Mouse (Mus musculus) cerebellum, adult 18-20 months (tissue): ENCODE measurements around the gene Smim11.
A peak's percentile ranks its signal among the peaks of the same experiment; 100 is the strongest.

Experiments
- DNase-seq, 2 experiments: peaks; one replicate each; pipeline ENCODE4 v3.0.0; 2021

The Smim11 gene

DNA sequence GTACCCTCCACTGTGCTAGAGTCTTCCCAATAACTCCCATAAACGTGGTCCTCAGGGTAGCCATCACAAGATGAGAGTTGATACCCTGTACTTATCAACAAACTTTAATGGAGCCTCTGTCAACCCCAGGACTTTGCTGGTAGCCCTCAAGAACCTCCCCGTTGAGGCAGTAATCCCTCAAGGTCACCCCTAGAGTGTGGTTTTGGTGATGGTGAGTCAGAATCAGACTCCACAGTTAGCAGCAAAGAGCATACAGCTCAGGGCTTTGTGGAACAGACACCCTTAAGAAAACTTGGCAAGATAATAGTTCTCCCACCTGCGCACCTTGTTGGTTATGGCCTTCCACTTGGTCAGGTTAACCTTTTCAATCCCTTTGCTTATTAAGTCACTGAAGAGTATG, 19.3 kb downstream of the Smim11 start:
- no peak for DNase-seq

GRCm38 (mm10) chr16:92321341-92321740, 20.3 kb downstream of the Smim11 start, which contains the start of gene Fam243:
Gene Fam243 (minus strand): TSS chr16:92321441.
- DNase-seq: no peak

DNA sequence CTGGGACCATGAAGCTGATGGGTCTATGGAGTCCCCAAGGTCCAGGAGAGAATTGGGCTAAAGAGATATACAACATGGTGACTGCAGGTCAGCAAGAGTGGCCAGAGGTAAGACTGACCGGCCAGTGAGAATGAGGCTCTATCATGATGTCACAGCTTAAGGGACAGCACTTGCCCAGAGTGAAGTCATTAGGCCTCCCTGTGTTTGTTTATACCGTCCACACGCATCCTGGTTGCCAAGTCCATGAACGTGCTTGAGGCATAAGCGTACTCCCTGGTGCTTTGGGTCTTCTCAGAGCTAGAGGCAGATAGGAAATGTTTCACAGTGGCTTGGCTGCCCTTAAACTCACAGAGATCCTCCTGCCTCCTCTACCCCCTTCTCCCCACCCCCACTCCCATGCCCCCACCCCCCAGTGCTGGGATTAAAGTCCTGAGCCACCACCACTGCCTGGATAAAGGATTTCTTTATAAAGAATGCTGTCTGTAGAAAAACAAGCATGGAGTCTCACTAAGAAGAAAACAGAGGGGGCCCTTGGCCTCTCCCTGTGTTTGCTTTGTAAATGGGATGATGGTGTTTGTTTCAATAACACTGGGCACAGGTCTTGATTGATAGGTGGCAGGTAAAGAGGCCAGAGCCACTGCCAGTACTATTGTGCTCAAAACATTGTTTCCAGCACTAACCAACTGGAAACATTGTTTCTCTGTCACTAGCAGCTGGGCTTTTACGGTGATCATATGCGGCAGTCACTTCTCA, 23.4 kb downstream of the Smim11 start:
- DNase-seq: no peak

GRCm38 (mm10) chr16:92325062-92325406, 23.9 kb downstream of the Smim11 start:
- no peak for DNase-seq

GRCm38 (mm10) chr16:92327911-92328310, 26.8 kb downstream of the Smim11 start:
- peak; percentile 70 to 84 for DNase-seq

DNA sequence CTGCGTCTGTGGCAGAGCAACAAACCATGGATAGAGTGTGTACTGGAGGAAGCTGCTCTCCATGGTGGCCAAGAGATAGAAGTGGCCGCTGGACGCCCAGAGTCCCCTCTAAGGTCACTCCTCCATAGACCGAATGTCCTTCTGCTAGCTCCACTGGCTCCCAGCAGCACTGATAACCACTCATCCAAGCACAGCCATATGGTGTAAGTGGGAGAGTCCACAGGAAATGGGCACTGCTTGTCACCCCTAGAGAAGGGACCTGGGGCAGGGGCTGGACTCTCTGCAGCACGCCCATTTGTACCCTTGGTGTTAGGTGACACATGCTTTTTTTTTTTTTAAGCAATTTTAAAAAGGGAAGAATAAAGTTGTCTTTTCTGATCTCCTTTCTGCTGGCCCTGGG, 29.9 kb downstream of the Smim11 start:
- peak; percentile 56 to 66 for DNase-seq

GRCm38 (mm10) chr16:92334600-92334999, 33.5 kb downstream of the Smim11 start:
- no peak for DNase-seq

- DNase-seq: peak; percentile 84 to 85
Observed at GRCm38 (mm10) chr16:92336280-92336679, 35.2 kb downstream of the Smim11 start.

DNA sequence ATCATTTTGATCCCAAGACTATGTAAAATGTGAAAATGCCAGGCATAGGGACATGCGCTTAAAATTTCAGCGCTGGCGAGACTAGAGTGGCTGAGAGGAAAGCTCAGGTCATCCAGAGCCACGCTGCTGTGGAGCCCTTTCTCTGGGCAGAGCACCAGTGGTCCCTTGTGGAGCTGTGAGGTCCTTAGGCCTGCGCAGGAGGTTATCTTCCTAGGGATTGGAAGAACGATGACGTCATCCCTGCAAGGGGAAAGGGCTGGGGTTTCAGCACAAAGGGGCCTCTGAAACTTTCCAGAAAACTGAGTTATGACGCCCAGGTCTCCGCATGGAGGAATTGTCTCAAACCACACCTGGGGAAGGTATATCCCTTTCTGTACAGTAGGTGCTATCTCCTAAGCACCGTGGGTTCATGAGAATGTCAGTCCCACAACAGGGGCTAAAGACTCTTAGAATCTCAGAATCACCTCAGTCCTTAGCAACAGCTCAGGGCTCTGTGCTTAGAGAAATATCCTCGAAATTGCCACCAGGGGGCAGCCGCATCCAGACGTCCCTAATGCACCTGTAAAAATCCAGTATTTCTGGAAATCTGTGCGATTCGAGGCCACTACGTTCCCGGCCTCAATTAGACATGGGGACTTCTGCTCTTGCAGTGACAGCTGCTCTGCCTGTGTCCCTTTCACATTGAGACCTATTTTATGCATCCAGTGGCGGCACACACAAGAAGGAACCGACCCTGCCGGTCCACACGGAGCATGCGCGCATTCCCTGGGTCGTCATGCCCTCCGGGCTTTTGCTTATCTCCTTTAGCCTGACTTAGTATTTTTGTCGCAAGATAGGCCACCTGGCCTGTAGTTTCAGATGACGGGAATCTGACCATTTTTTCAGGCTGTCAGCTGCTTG, 39.8 kb downstream of the Smim11 start:
- peak; percentile 72 to 81 for DNase-seq

- no peak for DNase-seq
Observed at GRCm38 (mm10) chr16:92345177-92345576, 44.1 kb downstream of the Smim11 start.

DNA sequence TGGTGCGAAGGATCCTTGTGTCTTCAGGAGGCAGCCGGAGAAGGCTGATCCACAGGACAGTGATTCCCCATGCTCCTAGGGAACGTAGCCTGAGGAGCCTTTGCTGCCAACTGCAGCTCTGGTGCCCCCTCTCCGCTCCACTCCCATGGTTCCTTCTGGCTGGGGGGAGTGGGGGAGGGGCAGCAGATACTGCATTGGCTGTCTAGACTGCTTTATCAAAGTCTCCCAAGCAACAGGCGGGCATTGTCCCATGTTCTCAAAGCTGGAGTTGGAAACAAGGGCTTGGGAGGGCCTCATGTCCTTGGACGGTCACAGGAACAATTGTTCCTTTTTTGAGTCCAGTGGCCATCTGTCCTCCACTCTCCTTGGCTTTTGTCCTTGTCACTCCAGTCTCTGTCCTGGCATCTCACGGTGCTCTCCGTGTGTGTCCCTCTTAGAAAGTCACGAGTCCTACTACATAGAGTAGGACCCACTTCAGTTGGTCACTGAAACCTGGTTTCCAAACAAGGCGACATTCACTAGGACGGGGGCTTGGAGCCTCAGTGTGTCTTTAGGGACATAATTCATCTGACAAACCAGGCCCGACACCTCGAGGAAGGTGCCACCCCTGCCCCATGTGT, 45.3 kb downstream of the Smim11 start:
- DNase-seq: no peak

DNA sequence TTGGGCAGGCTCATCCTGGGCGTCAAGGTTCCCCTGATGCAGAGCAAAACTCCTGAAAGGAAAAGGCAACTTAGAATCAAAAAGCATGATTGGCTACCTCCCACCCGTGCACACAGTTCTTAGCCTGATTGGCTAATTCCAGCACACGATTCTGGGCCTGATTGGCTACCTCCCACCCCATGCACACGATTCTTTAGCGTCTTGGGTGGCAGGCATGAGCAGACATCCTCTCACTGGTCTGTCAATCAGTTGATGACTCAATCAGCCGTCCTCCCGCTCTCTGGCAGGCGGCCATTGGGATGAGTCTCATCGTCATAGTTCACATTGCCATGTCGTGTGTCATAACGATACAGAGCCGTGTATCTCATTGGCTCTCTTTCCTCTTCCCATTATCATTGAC, 47.9 kb downstream of the Smim11 start:
- peak; percentile 49 to 57 for DNase-seq

- no peak for DNase-seq
Observed at GRCm38 (mm10) chr16:92353295-92353694, 52.2 kb downstream of the Smim11 start.

- no peak for DNase-seq
Observed at GRCm38 (mm10) chr16:92353897-92354296, 52.8 kb downstream of the Smim11 start.

- DNase-seq: no peak
Observed at GRCm38 (mm10) chr16:92355366-92355765, 54.3 kb downstream of the Smim11 start.

DNA sequence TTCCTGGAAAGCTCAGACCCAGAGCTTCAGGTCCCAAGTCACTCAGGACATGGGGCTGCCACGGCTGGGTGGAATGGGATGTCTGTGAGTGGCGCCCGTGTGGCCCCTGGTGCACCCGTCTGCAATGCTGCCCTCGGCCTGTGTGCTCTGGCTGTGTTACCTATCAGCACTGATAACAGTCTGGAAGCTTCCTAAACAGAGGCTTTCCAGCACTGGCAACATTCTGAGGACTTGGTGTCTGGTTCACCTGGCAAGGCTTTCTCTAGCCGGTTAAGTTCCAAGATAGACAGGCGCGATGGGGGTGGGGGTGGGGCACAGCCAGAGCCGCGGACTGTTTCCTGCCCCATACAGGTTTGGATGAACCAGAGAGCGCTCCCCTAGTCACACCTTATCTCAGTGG, 54.9 kb downstream of the Smim11 start:
- no peak for DNase-seq

- no peak for DNase-seq
Observed at GRCm38 (mm10) chr16:92357023-92357422, 55.9 kb downstream of the Smim11 start.

- no peak for DNase-seq
Observed at GRCm38 (mm10) chr16:92357566-92357965, 56.5 kb downstream of the Smim11 start.

DNA sequence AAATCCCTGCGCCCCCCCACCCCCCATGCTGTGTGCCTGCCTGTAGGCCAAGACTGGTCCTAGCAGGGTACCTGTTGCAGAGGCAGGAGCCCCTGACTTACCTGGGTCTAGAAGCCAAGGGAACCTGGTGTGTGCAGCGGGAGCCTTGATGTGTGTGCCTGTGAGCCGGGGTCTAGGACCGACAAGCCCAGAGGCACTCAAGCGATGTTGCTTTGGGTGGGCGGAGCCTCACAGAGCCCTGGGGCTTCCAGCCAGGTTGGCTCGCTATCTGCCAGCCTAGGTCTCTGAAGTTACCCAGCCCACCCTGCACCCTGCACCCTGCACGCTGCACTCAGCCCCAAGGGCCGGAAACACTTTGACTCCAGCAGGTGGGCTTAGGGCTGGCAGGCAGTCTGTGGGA, 57.6 kb downstream of the Smim11 start:
- no peak for DNase-seq

GRCm38 (mm10) chr16:92359229-92359628, 58.1 kb downstream of the Smim11 start, which contains the start of gene Kcne1:
Gene Kcne1 (minus strand): TSS chr16:92359468.
- no peak for DNase-seq

- DNase-seq: no peak
Observed at GRCm38 (mm10) chr16:92360711-92361110, 59.6 kb downstream of the Smim11 start.
